ENCODE assay signal across 14 mouse cellular contexts in genomic region chr6:129184001-129184400, GRCm38 (mm10). TPM values are rescaled to one million over a fixed set of nuclear protein-coding genes. Genes with fewer than 3 reads are reported as not detected.
DNase-seq lines count a peak whose midpoint lies in the region; ATAC-seq and TF ChIP-seq lines count a peak whose summit lies in the region.
"Not testable (repeated sequence)": the region's sequence is repeated elsewhere in the genome, so short reads cannot be mapped to it uniquely, and the experiment has no call there.
"Had no signal": no experiment of that assay in that cellular context is flagged by ENCODE, and none has a peak within 500 bp of the region (broad histone marks: within the 10 kb centered on the region; RNA-seq: fewer than 3 reads in every experiment).

No protein-coding gene starts in this region.

- not testable (repeated sequence) for H3K4me1 ChIP-seq in cortical plate, adult 2 months (ENCODE audit: control insufficient read depth, insufficient read depth, low read length); heart, embryonic 16.5 days (ENCODE audit: control insufficient read depth, insufficient read depth, low read length); liver, embryonic 15.5 days (replicated peaks); stomach, postnatal 0 days (replicated peaks; ENCODE audit: control insufficient read depth, insufficient read depth)
- peaks cover 11% of the 10 kb centered on the region; the same call in 1 of the 2 replicates for H3K4me1 ChIP-seq in kidney, adult 2 months (ENCODE audit: control insufficient read depth, insufficient read depth, low read length)
- H3K4me1 ChIP-seq in lung, embryonic 15.5 days, result peaks cover 14% of the 10 kb centered on the region; the same call in 1 of the 2 replicates

- not testable (repeated sequence) for H3K9ac ChIP-seq in heart, embryonic 16.5 days (ENCODE audit: low read length); liver, embryonic 15.5 days; lung, embryonic 15.5 days; stomach, postnatal 0 days (ENCODE audit: low read length)

- DNase-seq in ZHBTc4 (ENCODE audit: low read depth, low spot score), result peak; percentile 1
- not testable (repeated sequence) for DNase-seq in kidney, adult 2 months; stomach, postnatal 0 days (ENCODE audit: low spot score)

- ATAC-seq in heart, embryonic 16.5 days (replicated peaks; ENCODE audit: extremely low read depth, insufficient read depth, low FRiP score); liver, embryonic 15.5 days (ENCODE audit: insufficient read depth); lung, embryonic 15.5 days (ENCODE audit: borderline replicate concordance, extremely low read depth, low FRiP score, low TSS enrichment); stomach, postnatal 0 days (ENCODE audit: low FRiP score, low TSS enrichment): not testable (repeated sequence)

- 0 out of 2 replicates have a peak overlapping the region, but pooled peaks have one; percentile 9 for H3K27ac ChIP-seq in cortical plate, adult 2 months (ENCODE audit: insufficient read depth, low read length)
- not testable (repeated sequence) for H3K27ac ChIP-seq in heart, embryonic 16.5 days (ENCODE audit: low read length); liver, embryonic 15.5 days (replicated peaks); stomach, postnatal 0 days (replicated peaks)
- H3K27ac ChIP-seq in kidney, adult 2 months (ENCODE audit: insufficient read depth, low read depth, low read length), result peak overlapping the region; percentile 83
- peak overlapping the region; percentile 24; the same call in 1 of the 2 replicates for H3K27ac ChIP-seq in lung, embryonic 15.5 days

- 81% methylated on average over 4 of the region's 4 CpGs for WGBS in heart, embryonic 16.5 days
- WGBS in kidney, adult 2 months, result 64% methylated on average over 4 of the region's 4 CpGs
- 64% methylated on average over 4 of the region's 4 CpGs for WGBS in liver, embryonic 15.5 days (ENCODE audit: insufficient replicate concordance)
- 86% methylated on average over 4 of the region's 4 CpGs for WGBS in lung, embryonic 15.5 days
- WGBS in stomach, postnatal 0 days, result 78% methylated on average over 4 of the region's 4 CpGs

- not testable (repeated sequence) for TF ChIP-seq EP300 in stomach, postnatal 0 days (optimal IDR thresholded peaks at IDR 0.05)

- H3K27me3 ChIP-seq in heart, embryonic 16.5 days (ENCODE audit: control insufficient read depth, insufficient read depth, low read length); kidney, adult 2 months (replicated peaks; ENCODE audit: control insufficient read depth, insufficient read depth, low read length); liver, embryonic 15.5 days; lung, embryonic 15.5 days; myocyte (ENCODE audit: control insufficient read depth, insufficient read depth, insufficient read length); stomach, postnatal 0 days (ENCODE audit: control insufficient read depth, insufficient read depth, low read length): not testable (repeated sequence)

- H3K36me3 ChIP-seq in heart, embryonic 16.5 days (ENCODE audit: control insufficient read depth, insufficient read depth), result peaks cover 26% of the 10 kb centered on the region
- H3K36me3 ChIP-seq in kidney, adult 2 months (ENCODE audit: control insufficient read depth, insufficient read depth, low read length), result peaks cover 27% of the 10 kb centered on the region
- peaks cover 35% of the 10 kb centered on the region for H3K36me3 ChIP-seq in liver, embryonic 15.5 days (replicated peaks)
- H3K36me3 ChIP-seq in lung, embryonic 15.5 days, result peaks cover 35% of the 10 kb centered on the region
- H3K36me3 ChIP-seq in myocyte (ENCODE audit: control insufficient read depth, insufficient read depth), result peaks cover 42% of the 10 kb centered on the region
- H3K36me3 ChIP-seq in stomach, postnatal 0 days (ENCODE audit: control insufficient read depth, insufficient read depth, low read length), result not testable (repeated sequence)

- not testable (repeated sequence) for TF ChIP-seq CTCF in cortical plate, adult 2 months (IDR thresholded peaks at IDR 0.05; ENCODE audit: extremely low read depth, insufficient read depth, low read length); kidney, adult 2 months (conservative IDR thresholded peaks at IDR 0.05; ENCODE audit: insufficient read depth, insufficient read length, low read depth, low read length); stomach, postnatal 0 days (IDR thresholded peaks at IDR 0.05; ENCODE audit: low read depth)

- peak overlapping the region; percentile 43 for H3K4me2 ChIP-seq in heart, embryonic 16.5 days (ENCODE audit: low read depth, low read length)
- H3K4me2 ChIP-seq in liver, embryonic 15.5 days, result peak overlapping the region; percentile 15; the same call in 1 of the 2 replicates
- H3K4me2 ChIP-seq in lung, embryonic 15.5 days, result peak overlapping the region; percentile 43
- H3K4me2 ChIP-seq in myocyte (ENCODE audit: low read depth), result peak overlapping the region; percentile 95
- peak overlapping the region; percentile 31 for H3K4me2 ChIP-seq in stomach, postnatal 0 days (replicated peaks; ENCODE audit: low read depth)

- TF ChIP-seq POLR2A in cortical plate, adult 2 months (IDR thresholded peaks at IDR 0.05; ENCODE audit: extremely low read depth, insufficient read depth, low read length); kidney, adult 2 months (IDR thresholded peaks at IDR 0.05; ENCODE audit: low read depth, low read length); myocyte (IDR thresholded peaks at IDR 0.05; ENCODE audit: insufficient read length, low read depth): not testable (repeated sequence)

- not testable (repeated sequence) for H3K4me3 ChIP-seq in cortical plate, adult 2 months (ENCODE audit: insufficient read depth, low read length); heart, embryonic 16.5 days (ENCODE audit: low read length); liver, embryonic 15.5 days (replicated peaks); lung, embryonic 15.5 days; stomach, postnatal 0 days (ENCODE audit: low read depth, low read length)
- H3K4me3 ChIP-seq in kidney, adult 2 months (ENCODE audit: insufficient read depth, low read depth, low read length), result peak overlapping the region; percentile 41; the same call in 1 of the 2 replicates
- peak overlapping the region; percentile 73 for H3K4me3 ChIP-seq in myocyte

- H3K79me2 ChIP-seq in myocyte (ENCODE audit: control insufficient read depth, insufficient read depth), result peaks cover 28% of the 10 kb centered on the region

- H3K9me3 ChIP-seq in heart, embryonic 16.5 days (replicated peaks; ENCODE audit: control insufficient read depth, low read length); liver, embryonic 15.5 days (replicated peaks); lung, embryonic 15.5 days; stomach, postnatal 0 days (ENCODE audit: control insufficient read depth, low read length): not testable (repeated sequence)

- H3ac ChIP-seq in myocyte (ENCODE audit: control insufficient read depth, insufficient read length), result not testable (repeated sequence)

RNA-seq across cellular contexts. Expression of gene Clec2d, which starts 3.6 kb away (rescaled TPM):
- polyA plus RNA-seq in cortical plate, adult 2 months (2012; rRNA removed), result 15.6 and 16.0 TPM in 2 replicates
- 0.56 and 0.98 TPM in 2 replicates for polyA plus RNA-seq in heart, embryonic 16.5 days (2015; fragmentation: Nextera tagmentation; extraction: Ambion mirVana)
- 42.9 and 67.0 TPM in 2 replicates for polyA plus RNA-seq in kidney, adult 2 months (2012; rRNA removed)
- polyA plus RNA-seq in liver, embryonic 15.5 days (2015; fragmentation: Nextera tagmentation; extraction: Ambion mirVana), result 0.58 and 0.59 TPM in 2 replicates
- 1.2 and 1.5 TPM in 2 replicates for polyA plus RNA-seq in lung, embryonic 15.5 days (2015; fragmentation: Nextera tagmentation; extraction: Ambion mirVana)
- polyA plus RNA-seq in myocyte (2012; fragmentation: generic; extraction: Trizol), result 19.7 TPM
- polyA plus RNA-seq in stomach, postnatal 0 days (2015; fragmentation: Nextera tagmentation; extraction: Ambion mirVana), result 0.42 and 0.87 TPM in 2 replicates
- polyA plus RNA-seq: erythroblast, embryonic 14.5 days; forebrain, embryonic 11.5 days; hindbrain, embryonic 12.5 days; hindbrain, postnatal 0 days; midbrain, postnatal 0 days; neural tube, embryonic 13.5 days had no signal

Comparison
In these comparisons a context has a peak if more than half of its experiments do, and no peak if none do; other contexts are left out.
1. H3K4me2 ChIP-seq: peak in every context shown above with its lines; median percentile 95 in myocyte; 43 in heart, embryonic 16.5 days; 43 in lung, embryonic 15.5 days; 31 in stomach, postnatal 0 days; 15 in liver, embryonic 15.5 days.